Mouse (Mus musculus) testis, adult 2 months (tissue): ENCODE results near the gene Taf6l. TPM values are rescaled to one million over a fixed set of nuclear protein-coding genes. Genes with fewer than 3 reads are reported as not detected.

Source experiments
- H3K27ac ChIP-seq: fragments of 200-500 bp; 2 replicates; pipeline ENCODE4 v1.5.1; 2012; ENCODE audit warnings: low read depth, low read length; ENCODE audit not compliant: control insufficient read depth, insufficient read depth
- H3K27me3 ChIP-seq: fragments of 200-500 bp; 2 replicates; pipeline ENCODE4 v1.6.1; 2012; ENCODE audit warnings: mild to moderate bottlenecking, low read length, moderate library complexity; ENCODE audit not compliant: control insufficient read depth, insufficient read depth
- H3K36me3 ChIP-seq: fragments of 200-500 bp; 2 replicates; pipeline ENCODE4 v1.6.1; 2012; ENCODE audit warnings: mild to moderate bottlenecking, low read length; ENCODE audit not compliant: control insufficient read depth, insufficient read depth
- H3K4me1 ChIP-seq: fragments of 200-500 bp; 2 replicates; pipeline ENCODE4 v1.6.1; 2012; ENCODE audit warnings: low read length; ENCODE audit not compliant: control insufficient read depth, insufficient read depth
- H3K4me3 ChIP-seq: fragments of 200-500 bp; 2 replicates; pipeline ENCODE4 v1.5.1; 2012; ENCODE audit warnings: low read depth, mild to moderate bottlenecking, low read length, moderate library complexity, mixed read lengths; ENCODE audit not compliant: control insufficient read depth
- CTCF ChIP-seq: fragments of 200-500 bp; IDR thresholded peaks from 2 replicates; pipeline ENCODE4 v1.5.1; 2012; ENCODE audit warnings: low read depth, mild to moderate bottlenecking, inconsistent platforms, low read length, moderate library complexity; ENCODE audit not compliant: control insufficient read depth, insufficient read depth, insufficient replicate concordance
- POLR2A ChIP-seq: fragments of 200-500 bp; IDR thresholded peaks from 2 replicates; pipeline ENCODE4 v1.6.1; 2012; ENCODE audit warnings: low read depth, mild to moderate bottlenecking, inconsistent platforms, low read length, moderate library complexity; ENCODE audit not compliant: control insufficient read depth
- polyA plus RNA-seq: library from polyadenylated mRNA; depleted of rRNA; stranded (reverse); fragments of >200 nt; gene quantifications from 2 replicates; pipeline ENCODE4 v1.2.3, GENCODE M21; 2012

The Taf6l gene
- polyA plus RNA-seq, 1 experiment, result 28.1 TPM

- H3K4me3 ChIP-seq, result no peak overlapping the region
These were observed 3.0 kb upstream of the Taf6l start for GRCm38 (mm10) chr19:8789171-8789570.

GRCm38 (mm10) chr19:8788521-8788920 lies 2.3 kb upstream of the Taf6l start:
- TF ChIP-seq CTCF (no peak), POLR2A (no peak)
- peaks cover 9% of the 10 kb centered on the region for H3K4me1 ChIP-seq
- peaks cover under 1% of the 10 kb centered on the region; the same call in 1 of the 2 replicates for H3K36me3 ChIP-seq
- no peaks in the 10 kb centered on the region for H3K27me3 ChIP-seq
- no peak overlapping the region for H3K27ac ChIP-seq
- H3K4me3 ChIP-seq, result no peak overlapping the region; the same call in 1 of the 2 replicates

More at GRCm38 (mm10) chr19:8789171-8789570, 3.0 kb upstream of the Taf6l start:
- H3K4me1 ChIP-seq, result peaks cover 9% of the 10 kb centered on the region
- no peak for TF ChIP-seq CTCF
- no peak for TF ChIP-seq POLR2A
- no peaks in the 10 kb centered on the region for H3K27me3 ChIP-seq
- H3K27ac ChIP-seq, result no peak overlapping the region
- H3K36me3 ChIP-seq, result peaks cover 2% of the 10 kb centered on the region; the same call in 1 of the 2 replicates

GRCm38 (mm10) chr19:8774951-8775421 lies 11.2 kb downstream of the Taf6l start:
- Histone ChIP-seq H3K4me1 (peaks cover 6% of the 10 kb centered on the region), H3K4me3 (peak overlapping the region; percentile 89), H3K27ac (peak overlapping the region; percentile 98), H3K27me3 (no peaks in the 10 kb centered on the region), H3K36me3 (no peaks in the 10 kb centered on the region)
- TF ChIP-seq CTCF (no peak), POLR2A (no peak)

- no peaks in the 10 kb centered on the region for H3K36me3 ChIP-seq
- no peaks in the 10 kb centered on the region for H3K27me3 ChIP-seq
- H3K4me3 ChIP-seq, result peak within 1 kb of the TSS; percentile 89
- peak within 1 kb of the TSS; percentile 98 for H3K27ac ChIP-seq
- TF ChIP-seq POLR2A (peak; percentile 94), CTCF (no peak)
- peaks cover 6% of the 10 kb centered on the region for H3K4me1 ChIP-seq
These were observed 12.0 kb downstream of the Taf6l start, which contains the start of gene Tmem179b for GRCm38 (mm10) chr19:8774086-8774835. Tmem179b (minus strand) TSS chr19:8774467.

GRCm38 (mm10) chr19:8773409-8773808 lies 12.8 kb downstream of the Taf6l start:
- H3K27ac ChIP-seq, result peak overlapping the region; percentile 68; the same call in 1 of the 2 replicates
- H3K4me1 ChIP-seq, result peaks cover 6% of the 10 kb centered on the region
- no peaks in the 10 kb centered on the region for H3K36me3 ChIP-seq
- peak overlapping the region; percentile 59 for H3K4me3 ChIP-seq
- TF ChIP-seq CTCF (no peak), POLR2A (no peak)
- no peaks in the 10 kb centered on the region for H3K27me3 ChIP-seq

GRCm38 (mm10) chr19:8772996-8773395 lies 13.2 kb downstream of the Taf6l start:
- Histone ChIP-seq H3K27ac (no peak overlapping the region; the same call in 1 of the 2 replicates), H3K36me3 (no peaks in the 10 kb centered on the region), H3K4me1 (peaks cover 6% of the 10 kb centered on the region), H3K4me3 (peak overlapping the region; percentile 59; the same call in 1 of the 2 replicates), H3K27me3 (no peaks in the 10 kb centered on the region)
- TF ChIP-seq CTCF (no peak), POLR2A (no peak)

- H3K36me3 ChIP-seq, result peaks cover 2% of the 10 kb centered on the region
- peaks cover 6% of the 10 kb centered on the region for H3K4me1 ChIP-seq
- peak within 1 kb of the TSS; percentile 85 for H3K4me3 ChIP-seq
- H3K27me3 ChIP-seq, result no peaks in the 10 kb centered on the region
- TF ChIP-seq CTCF (no peak), POLR2A (peak; percentile 76)
- peak within 1 kb of the TSS; percentile 56 for H3K27ac ChIP-seq
These were observed 15.5 kb downstream of the Taf6l start, which contains the start of gene Tmem223 for GRCm38 (mm10) chr19:8770567-8771270. Tmem223 (plus strand) TSS chr19:8770996.
